10 mouse cellular contexts compared by ENCODE assay signal in the genomic region with DNA sequence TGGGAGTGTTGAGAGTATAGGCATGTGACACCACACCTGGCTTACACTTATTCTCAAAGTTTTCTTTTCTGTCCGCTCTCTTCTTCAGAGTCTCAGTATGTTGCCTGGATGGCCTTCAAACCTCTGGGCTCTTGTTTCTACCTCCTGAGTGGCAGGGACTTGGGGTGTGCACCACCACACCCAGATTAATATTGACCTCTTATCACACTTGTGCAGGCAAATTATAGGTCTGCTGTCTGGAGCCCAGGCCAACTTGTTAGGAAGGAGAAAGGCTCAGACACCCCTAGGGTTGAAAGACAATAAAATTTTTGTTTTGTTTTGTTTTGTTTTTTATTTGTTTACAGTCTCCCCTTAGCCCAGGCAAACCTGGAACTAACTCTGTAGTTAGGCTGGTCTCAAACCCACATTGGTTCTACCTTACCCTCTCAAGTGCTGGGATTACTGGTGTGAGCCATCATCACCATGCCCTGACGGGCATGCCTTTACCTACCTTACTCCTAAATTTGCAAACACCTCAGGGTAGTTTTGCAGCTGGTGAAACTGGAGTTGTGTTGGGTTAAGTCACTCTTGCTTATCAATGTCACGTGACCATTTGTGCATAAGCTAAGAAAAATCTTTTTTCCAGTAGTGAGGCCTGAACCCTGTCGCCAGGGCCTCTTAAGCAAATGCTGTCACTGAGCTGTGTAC. TPM values are rescaled to one million over a fixed set of nuclear protein-coding genes. Genes with fewer than 3 reads are reported as not detected.
DNase-seq lines count a peak whose midpoint lies in the region; ATAC-seq lines count a peak whose summit lies in the region.
"Had no signal": no experiment of that assay in that cellular context is flagged by ENCODE, and none has a peak within 500 bp of the region (broad histone marks: within the 10 kb centered on the region; RNA-seq: fewer than 3 reads in every experiment).

No protein-coding gene starts in this region.

- no peaks in the 10 kb centered on the region for H3K36me3 ChIP-seq in kidney, embryonic 16.5 days (ENCODE audit: insufficient read depth, low read length)
- H3K36me3 ChIP-seq in stomach, embryonic 14.5 days (ENCODE audit: control insufficient read depth, insufficient read depth, low read length), result no peaks in the 10 kb centered on the region
- H3K36me3 ChIP-seq: forebrain, embryonic 12.5 days; limb, embryonic 12.5 days had no signal

- H3K27ac ChIP-seq in kidney, embryonic 16.5 days (ENCODE audit: low read length), result peak overlapping the region; percentile 96
- H3K27ac ChIP-seq in stomach, embryonic 14.5 days (ENCODE audit: low read length), result peak overlapping the region; percentile 24; the same call in 1 of the 2 replicates
- H3K27ac ChIP-seq: forebrain, embryonic 12.5 days had no signal

- no peak for DNase-seq in kidney, adult 8-10 months
- DNase-seq in c-Kit-positive CD71-positive TER-119-negative erythroid progenitor cells, embryonic 14.5 days (ENCODE audit: low read depth), result peak; percentile 63
- peak; percentile 83 for DNase-seq in liver
- DNase-seq in layer of hippocampus, adult 18-20 months (ENCODE audit: low spot score in 2 of 2), result no peak
- DNase-seq in adrenal gland, adult 18-20 months (ENCODE audit: low spot score in 2 of 2), result no peak
- DNase-seq: thymus, postnatal 14 days had no signal

- WGBS in kidney, embryonic 16.5 days, result 46% methylated on average over 4 of the region's 4 CpGs
- 56% methylated on average over 4 of the region's 4 CpGs for WGBS in stomach, embryonic 14.5 days

- peaks cover 62% of the 10 kb centered on the region for H3K4me1 ChIP-seq in kidney, embryonic 16.5 days (ENCODE audit: insufficient read depth, low read length)
- peaks cover 13% of the 10 kb centered on the region; the same call in 1 of the 2 replicates for H3K4me1 ChIP-seq in stomach, embryonic 14.5 days (ENCODE audit: control insufficient read depth, insufficient read depth, low read length)

- no peaks in the 10 kb centered on the region for H3K27me3 ChIP-seq in kidney, embryonic 16.5 days (ENCODE audit: insufficient read depth, low read length)
- no peaks in the 10 kb centered on the region for H3K27me3 ChIP-seq in stomach, embryonic 14.5 days (ENCODE audit: control insufficient read depth, insufficient read depth, low read length)
- H3K27me3 ChIP-seq: forebrain, embryonic 12.5 days; limb, embryonic 12.5 days had no signal

- H3K9me3 ChIP-seq in kidney, embryonic 16.5 days (ENCODE audit: low read length), result no peaks in the 10 kb centered on the region
- H3K9me3 ChIP-seq in stomach, embryonic 14.5 days (ENCODE audit: control insufficient read depth, low read depth, low read length), result no peaks in the 10 kb centered on the region
- H3K9me3 ChIP-seq: forebrain, embryonic 12.5 days; limb, embryonic 12.5 days had no signal

- no peak overlapping the region for H3K4me3 ChIP-seq in kidney, embryonic 16.5 days (ENCODE audit: low read length)
- H3K4me3 ChIP-seq in stomach, embryonic 14.5 days (ENCODE audit: low read depth, low read length), result no peak overlapping the region
- H3K4me3 ChIP-seq: forebrain, embryonic 12.5 days; limb, embryonic 12.5 days had no signal

- H3K4me2 ChIP-seq in kidney, embryonic 16.5 days (replicated peaks; ENCODE audit: low read depth, low read length), result peak overlapping the region; percentile 77; the same call in 1 of the 2 replicates
- H3K4me2 ChIP-seq in stomach, embryonic 14.5 days (replicated peaks; ENCODE audit: low read depth, low read length), result no peak overlapping the region
- H3K4me2 ChIP-seq: forebrain, embryonic 12.5 days had no signal

- no peak overlapping the region for H3K9ac ChIP-seq in kidney, embryonic 16.5 days (replicated peaks; ENCODE audit: low read length)
- H3K9ac ChIP-seq in stomach, embryonic 14.5 days (replicated peaks; ENCODE audit: low read depth, low read length), result no peak overlapping the region
- H3K9ac ChIP-seq: forebrain, embryonic 12.5 days; limb, embryonic 12.5 days had no signal

- ATAC-seq in kidney, embryonic 16.5 days (ENCODE audit: low FRiP score, low TSS enrichment), result no peak
- peak; percentile 10; the same call in 1 of the 2 replicates for ATAC-seq in stomach, embryonic 14.5 days (ENCODE audit: insufficient number of reproducible peaks, insufficient read depth, low FRiP score, low read depth)

RNA-seq across cellular contexts. Expression of a gene that starts 35.3 kb away (rescaled TPM):
- polyA plus RNA-seq in kidney, embryonic 16.5 days (2015; fragmentation: Nextera tagmentation; extraction: Ambion mirVana), result 44.0 and 48.7 TPM in 2 replicates
- polyA plus RNA-seq in stomach, embryonic 14.5 days (2014; fragmentation: Nextera tagmentation; extraction: Ambion mirVana), result 23.8 and 26.1 TPM in 2 replicates
- 10 to 100 TPM; 24.8 to 25.2 TPM for total RNA-seq in layer of hippocampus, adult 18-20 months (2021)
- 100 to 1,000 TPM in 1 of 2 experiments, 10 to 100 TPM in 1; 49.3 to 122 TPM for total RNA-seq in adrenal gland, adult 18-20 months (2021)

Comparison
In these comparisons a context has a peak if more than half of its experiments do, and no peak if none do; other contexts are left out.
1. DNase-seq: peak in c-Kit-positive CD71-positive TER-119-negative erythroid progenitor cells, embryonic 14.5 days (single experiment) and liver (single experiment); none in kidney, adult 8-10 months (0 of 2), layer of hippocampus, adult 18-20 months (0 of 2) and adrenal gland, adult 18-20 months (0 of 2).